Mouse (Mus musculus) CH12.LX (cell line): ENCODE measurements at regions not wholly inside any gene's neighbourhood (a gene's known extent, or its start where the extent isn't known, plus 50 kb on each side); places are given as distances from the start of the nearest gene placed in this dataset.

Experiments
- CHD2 ChIP-seq: IDR thresholded peaks from 2 replicates; pipeline ENCODE4 v1.6.1; 2011; ENCODE audit warnings: low read length, improper control_type of control experiment
- CTCF ChIP-seq, 2 experiments: IDR thresholded peaks in 1 of 2; conservative IDR thresholded peaks in 1 of 2; 2 replicates each; pipeline ENCODE4 v1.5.1; 2011 to 2012; ENCODE audit warnings: low read depth in 2 of 2, low read length in 2 of 2, improper control_type of control experiment in 1 of 2, inconsistent platforms in 1 of 2, mild to moderate bottlenecking in 1 of 2, moderate library complexity in 1 of 2
- ETS1 ChIP-seq: conservative IDR thresholded peaks from 2 replicates; pipeline ENCODE4 v1.6.1; 2012; ENCODE audit warnings: low read depth, mild to moderate bottlenecking, inconsistent platforms, low read length, improper control_type of control experiment, moderate library complexity
- GABPA ChIP-seq: IDR thresholded peaks from 2 replicates; pipeline ENCODE4 v1.6.1; 2012; ENCODE audit warnings: low read depth, low read length, improper control_type of control experiment, inconsistent platforms; ENCODE audit not compliant: insufficient replicate concordance
- HCFC1 ChIP-seq: IDR thresholded peaks from 2 replicates; pipeline ENCODE4 v1.6.1; 2012; ENCODE audit warnings: low read depth, mild to moderate bottlenecking, inconsistent platforms, low read length, improper control_type of control experiment
- JUN ChIP-seq: IDR thresholded peaks from 2 replicates; pipeline ENCODE4 v1.6.1; 2011; ENCODE audit warnings: low read depth, mild to moderate bottlenecking, low read length, improper control_type of control experiment, moderate library complexity; ENCODE audit not compliant: insufficient read depth
- JUND ChIP-seq: conservative IDR thresholded peaks from 2 replicates; pipeline ENCODE4 v1.6.1; 2011; ENCODE audit warnings: low read depth, low read length, improper control_type of control experiment
- MAX ChIP-seq: IDR thresholded peaks from 2 replicates; pipeline ENCODE4 v1.6.1; 2011; ENCODE audit warnings: low read length, improper control_type of control experiment
- MAZ ChIP-seq: IDR thresholded peaks from 2 replicates; pipeline ENCODE4 v1.6.1; 2012; ENCODE audit warnings: low read depth, mild to moderate bottlenecking, inconsistent platforms, low read length, improper control_type of control experiment, moderate library complexity
- POLR2A ChIP-seq: IDR thresholded peaks from 2 replicates; pipeline ENCODE4 v1.6.1; 2011; ENCODE audit warnings: low read depth, mild to moderate bottlenecking, improper control_type of control experiment, low read length

DNA sequence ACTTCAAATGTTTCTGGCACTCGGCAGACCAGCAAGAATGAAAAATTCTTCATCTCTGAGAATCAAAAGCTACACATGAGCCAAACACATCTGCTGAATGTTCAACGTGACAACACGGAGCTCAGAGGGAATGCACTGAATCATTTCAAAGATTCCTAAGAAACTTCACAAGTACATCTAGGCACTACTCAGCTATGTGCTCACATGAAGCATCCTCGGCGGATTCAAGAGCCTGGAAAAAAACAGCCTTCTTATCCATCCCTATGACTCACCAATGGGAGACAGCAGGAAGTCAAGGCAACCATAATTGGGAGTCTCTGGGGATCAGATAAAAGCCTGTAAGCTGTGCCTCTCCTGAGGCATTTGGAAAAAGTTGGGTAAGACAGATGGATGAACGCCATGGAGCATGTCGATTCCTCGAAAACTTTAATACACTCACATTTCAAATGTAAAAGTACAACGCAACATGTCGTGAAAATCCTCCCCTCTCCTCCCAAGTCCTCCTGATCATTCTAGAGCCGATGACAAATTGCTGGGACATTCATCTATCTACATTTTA, 173.8 kb upstream of the Myocd start:
- TF ChIP-seq CHD2 (no peak), CTCF (conservative IDR thresholded peaks at IDR 0.05 in 1 of 2, IDR thresholded peaks at IDR 0.05 in 1 of 2; ENCODE audit: low read depth in 2 of 2, low read length in 2 of 2) (no peak), HCFC1 (no peak), ETS1 (no peak), JUND (no peak), POLR2A (no peak), JUN (no peak), GABPA (no peak), MAX (no peak), MAZ (no peak)
